Mouse (Mus musculus) mouse trophoblast stem cell (cell line): ENCODE measurements around the gene Parp1.
"Not testable (repeated sequence)": the region's sequence is repeated elsewhere in the genome, so short reads cannot be mapped to it uniquely, and the experiment has no call there.

Experiments
- in situ Hi-C, 2 experiments: fragments of 300-500 bp; cut with MseI, MboI; formaldehyde crosslinking; loops; 2 replicates in 1 of 2; 3 replicates in 1 of 2; pipeline ENCODE4 v1.15.1; 2025

The Parp1 gene

DNA sequence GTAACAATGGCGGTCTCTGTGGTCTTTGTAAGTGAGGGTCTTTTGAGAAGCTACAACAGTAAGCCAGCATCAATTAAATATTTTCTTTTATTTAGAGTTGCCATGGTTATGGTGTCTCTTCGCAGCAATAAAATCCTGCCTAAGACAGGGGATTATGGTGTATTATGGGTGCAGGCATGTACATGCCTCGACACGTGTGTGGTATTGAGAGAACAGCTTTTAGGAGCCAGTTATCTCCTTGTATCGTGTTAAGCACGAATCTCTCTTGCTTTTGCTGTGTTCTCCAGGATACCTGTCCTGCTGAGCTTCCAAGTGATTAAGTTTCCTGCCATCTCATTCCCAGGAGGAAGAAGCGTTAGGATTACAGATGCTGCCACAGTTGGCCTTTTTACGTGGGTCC lies 9.3 kb upstream of the Parp1 start:
- in situ Hi-C loops: no loop called here

DNA sequence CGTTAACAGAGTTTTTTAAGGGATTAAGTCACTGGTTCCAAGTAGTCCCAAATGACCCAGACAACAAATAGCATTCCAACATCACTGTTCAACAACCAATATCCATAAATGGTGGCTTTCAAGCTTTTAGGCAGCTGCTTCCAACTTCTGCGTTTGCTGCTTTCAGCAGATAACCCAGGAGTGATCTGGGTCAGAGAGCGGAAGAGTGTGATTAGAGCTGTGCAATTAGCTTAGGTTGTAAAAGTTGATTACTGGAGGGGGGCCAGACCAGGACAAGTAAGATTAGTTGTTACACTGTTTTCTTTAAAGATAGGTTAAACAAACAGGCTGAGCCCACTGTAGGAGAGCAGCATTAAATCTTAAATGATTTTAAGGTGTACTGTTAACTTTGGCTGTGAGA lies 7.5 kb upstream of the Parp1 start:
- in situ Hi-C loops: no loop called here

DNA sequence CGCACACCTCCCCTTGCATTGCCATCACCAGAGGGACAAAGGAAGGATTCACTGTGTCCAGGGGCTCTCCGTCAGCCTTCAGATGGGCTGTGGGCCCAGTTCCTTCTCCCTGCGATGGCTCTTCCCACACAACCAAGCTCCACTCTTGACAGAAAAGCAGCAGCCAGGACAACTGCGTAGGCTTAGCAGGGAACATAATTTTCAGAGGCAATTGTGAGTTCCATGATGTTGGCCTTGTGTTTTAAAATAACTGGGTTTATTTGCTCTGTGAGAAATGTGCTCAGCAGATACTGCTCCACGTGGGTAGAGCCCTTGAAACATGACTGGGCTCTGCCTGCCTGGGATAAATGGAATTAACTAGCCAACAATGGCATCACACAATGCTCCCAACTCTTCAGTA lies 3.8 kb upstream of the Parp1 start:
- in situ Hi-C loops: no loop called here

DNA sequence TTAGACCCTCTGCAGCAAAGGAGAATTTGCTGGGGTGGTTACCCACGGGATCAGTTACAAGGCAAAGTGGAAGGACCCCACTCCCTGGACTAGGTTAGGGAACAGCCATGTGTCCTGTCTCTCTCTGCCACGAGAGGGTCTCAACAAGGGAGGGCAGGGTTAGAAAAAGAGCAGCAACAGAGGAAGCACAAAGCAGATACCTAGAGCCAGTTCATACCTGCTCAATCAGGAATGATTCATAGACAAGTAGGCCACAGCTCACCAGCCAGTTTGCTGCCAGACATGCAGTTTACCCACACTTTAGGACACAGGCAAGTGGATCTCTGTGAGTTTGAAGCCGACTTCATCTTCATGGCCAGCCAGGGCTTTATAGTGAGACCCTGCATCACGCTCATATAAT lies 963 bp upstream of the Parp1 start:
- in situ Hi-C loops: no loop called here

DNA sequence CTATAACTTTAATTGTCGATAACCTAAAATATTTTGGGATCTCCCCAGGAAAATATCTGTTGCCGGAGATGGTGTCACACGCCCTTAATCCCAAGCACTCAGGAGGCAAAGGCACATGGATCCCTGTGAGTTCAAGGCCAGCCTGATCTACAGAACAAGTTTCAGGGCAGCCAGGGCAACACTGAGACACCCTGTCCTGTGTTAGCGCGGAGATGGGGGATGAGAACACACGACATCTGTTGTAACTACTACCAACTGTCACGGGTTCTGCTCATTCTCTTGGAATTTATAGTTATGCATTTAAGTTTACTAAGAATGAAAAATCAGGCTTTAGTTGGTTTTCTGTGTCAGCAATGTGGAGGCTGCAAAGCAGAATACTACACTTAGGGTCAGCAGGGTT lies 476 bp upstream of the Parp1 start:
- in situ Hi-C loops: no loop called here

DNA sequence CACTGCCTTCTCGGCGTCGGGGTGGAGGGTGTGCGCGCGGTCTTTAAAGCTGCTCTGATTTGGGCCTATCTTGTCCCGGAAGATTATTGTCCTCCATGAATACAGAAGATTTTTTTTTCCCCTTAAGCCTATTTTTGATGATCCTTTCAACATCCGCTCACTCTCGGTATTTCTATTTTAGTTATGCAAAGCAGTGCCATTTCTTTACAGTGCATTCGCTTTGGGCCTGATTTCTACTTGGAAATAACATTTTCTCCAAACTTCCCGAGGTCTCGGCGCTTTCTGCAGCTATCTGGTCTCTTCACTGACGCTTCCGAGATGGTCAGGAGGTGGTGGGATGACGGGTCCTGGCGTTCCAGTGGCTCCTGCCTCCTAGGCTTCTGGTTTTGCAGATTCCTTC lies 729 bp downstream of the Parp1 start:
- in situ Hi-C loops: no loop called here

DNA sequence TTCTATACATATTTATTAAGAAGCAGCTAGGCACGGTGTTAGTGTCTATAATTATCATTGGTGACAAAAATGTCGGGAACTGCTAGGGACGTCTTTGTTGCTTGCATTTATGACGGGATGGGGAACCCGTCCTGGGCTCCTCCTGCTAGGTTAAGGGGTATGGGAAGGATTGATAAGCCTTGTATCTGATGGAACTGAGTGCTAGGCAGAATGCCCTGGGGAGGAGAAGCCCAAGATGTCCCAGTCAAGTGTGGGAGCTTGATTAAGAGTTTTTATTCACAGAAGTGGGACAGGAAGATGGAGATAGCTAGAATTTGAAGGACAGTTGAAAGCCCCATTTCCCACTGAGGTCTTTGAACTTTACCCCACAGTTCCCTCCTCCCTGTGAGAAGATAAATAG lies 1.5 kb downstream of the Parp1 start:
- in situ Hi-C loops: no loop called here

DNA sequence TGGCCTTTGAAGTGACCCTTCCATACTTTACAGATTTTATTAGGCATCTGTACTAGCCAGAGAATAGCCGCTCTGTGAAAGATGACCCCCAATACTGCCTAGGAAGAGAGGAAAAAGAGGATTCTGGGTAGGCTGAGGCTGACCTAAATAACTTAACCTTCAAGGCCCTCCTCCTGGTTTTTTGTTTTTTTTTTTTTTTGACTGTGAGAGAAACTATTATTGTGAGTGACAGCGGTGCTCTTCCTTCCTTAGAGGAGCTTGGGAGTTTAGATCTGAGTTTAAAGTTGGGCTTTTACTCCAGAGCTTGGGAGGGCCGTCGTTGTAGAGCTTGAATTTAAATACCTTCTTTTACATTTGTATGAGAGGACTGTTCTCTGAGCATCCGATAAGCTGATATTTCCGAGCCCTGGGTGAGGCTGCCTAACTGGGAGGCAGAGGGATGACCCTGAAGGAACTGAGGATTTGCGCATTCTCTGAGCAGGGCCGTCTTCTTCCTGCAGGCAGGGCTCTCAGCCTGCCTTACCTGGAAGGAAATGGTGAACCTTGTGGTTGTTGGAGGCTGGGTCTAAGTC lies 2.4 kb downstream of the Parp1 start:
- in situ Hi-C loops: no loop called here

DNA sequence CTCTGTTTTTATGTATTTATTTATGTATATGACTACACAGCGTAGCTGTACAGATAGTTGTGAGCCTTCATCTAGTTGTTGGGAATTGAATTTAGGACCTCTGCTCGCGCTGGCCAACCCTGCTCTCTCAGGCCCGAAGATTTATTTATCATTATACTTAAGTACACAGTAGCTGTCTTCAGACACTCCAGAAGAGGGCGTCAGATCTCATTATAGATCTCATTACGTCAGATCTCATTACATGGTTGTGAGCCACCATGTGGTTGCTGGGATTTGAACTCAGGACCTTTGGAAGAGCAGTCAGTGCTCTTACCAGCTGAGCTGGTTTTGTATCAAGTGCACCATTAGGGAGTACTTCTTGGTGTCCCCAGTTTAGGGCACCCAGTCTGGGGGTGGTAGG lies 3.0 kb downstream of the Parp1 start:
- in situ Hi-C loops: not testable (repeated sequence)

DNA sequence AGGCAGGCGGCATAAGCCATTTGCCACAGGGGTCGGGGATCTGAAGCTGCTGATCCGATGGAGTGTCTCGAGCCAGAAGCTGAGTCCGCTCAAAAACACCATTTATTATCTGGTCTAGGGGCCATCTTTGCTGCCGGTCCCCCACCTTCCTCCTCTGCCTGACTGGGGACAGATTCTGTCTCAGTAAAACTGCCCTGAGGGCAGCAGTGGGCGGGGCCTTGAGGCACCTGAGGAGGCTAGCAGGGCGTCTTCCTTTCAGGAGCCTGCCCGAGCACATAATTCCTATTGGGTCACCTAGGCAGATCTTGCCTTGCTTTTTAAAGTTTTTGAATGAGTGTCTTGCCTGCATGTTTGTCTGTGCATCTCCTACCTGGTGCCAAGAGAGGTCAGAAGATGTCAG lies 3.4 kb downstream of the Parp1 start:
- in situ Hi-C loops: no loop called here

DNA sequence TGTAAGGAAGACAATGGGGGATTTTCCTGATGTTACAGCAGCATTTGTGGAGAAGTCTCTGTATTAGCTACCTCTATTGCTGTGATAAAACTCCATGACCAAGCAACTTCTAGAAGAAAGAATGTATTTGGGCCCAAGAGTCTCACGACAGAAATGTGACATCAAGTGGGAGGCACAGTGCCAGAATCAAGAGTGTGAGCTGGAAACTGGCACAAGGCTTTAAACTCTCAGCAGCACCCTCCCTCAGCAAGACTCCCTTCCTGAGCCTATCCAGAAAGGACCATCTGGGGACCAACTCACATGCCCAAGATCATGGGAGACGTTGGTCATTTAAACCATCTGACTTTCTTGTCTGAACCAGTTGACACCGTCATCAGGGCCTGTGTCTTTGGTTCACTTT lies 7.8 kb downstream of the Parp1 start:
- in situ Hi-C loops: no loop called here

DNA sequence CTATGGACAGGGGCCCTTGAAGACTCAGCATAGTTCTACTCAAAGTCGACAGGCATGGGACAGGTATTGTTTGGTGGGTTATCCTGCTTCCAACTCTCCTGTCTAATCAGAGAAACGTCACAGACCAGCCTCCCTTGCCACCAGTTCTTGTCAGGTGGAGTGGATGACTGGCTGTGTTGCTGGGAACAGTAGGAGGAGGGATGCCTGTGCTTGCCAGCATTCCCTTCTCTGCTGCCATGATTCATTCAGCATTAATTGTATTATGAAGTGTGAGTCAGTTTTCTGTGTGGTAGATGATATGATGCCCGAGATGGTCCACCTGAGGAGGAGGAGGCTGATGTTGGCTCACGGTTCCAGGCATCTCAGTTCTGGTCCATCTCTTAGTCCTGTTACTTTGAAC lies 9.1 kb downstream of the Parp1 start:
- in situ Hi-C loops: no loop called here

DNA sequence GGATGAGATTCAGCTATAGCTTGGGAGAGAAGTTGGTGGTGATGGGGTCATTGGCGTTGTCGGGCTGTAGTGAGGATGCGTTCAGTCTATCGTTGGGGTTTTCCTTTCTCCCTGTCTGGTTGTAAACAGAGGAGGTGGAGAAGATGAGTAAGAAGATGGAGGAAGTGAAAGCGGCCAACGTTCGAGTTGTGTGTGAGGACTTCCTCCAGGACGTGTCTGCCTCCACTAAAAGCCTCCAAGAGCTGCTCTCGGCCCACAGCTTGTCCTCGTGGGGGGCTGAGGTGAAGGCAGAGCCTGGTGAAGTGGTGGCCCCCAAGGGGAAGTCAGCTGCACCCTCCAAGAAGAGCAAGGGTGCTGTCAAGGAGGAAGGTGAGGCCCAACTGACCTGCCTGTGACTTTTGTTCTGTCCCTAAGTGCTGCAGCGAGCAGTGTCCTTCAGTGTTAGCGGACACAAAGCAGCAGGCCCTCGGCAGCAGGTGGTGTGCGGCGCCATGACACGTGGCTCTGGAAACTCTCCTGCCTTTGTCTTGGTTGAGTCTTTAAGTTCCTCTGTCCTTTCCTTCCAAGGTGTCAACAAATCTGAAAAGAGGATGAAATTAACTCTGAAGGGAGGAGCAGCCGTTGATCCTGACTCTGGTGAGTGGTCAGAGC lies 19.2 kb downstream of the Parp1 start:
- in situ Hi-C loops: no loop called here

DNA sequence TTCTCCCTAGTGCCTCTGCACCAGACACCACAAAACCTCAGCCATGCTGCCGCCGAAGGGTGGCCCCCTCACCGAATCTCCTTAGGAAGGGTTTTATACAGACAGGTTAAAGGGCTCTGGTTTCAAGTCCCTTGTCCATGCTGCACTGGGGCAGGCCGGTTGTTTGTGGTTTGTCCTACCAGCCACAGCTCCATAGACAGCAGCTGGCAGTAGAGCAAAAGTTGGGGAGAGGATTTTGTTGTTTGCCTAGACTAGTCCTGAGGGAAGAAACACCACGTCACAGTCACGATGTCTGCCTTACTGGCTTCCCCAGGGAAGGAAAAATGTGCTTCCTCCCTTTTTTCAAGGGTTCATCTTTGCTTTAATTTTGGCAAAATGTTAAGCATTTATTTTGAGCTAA lies 31.9 kb downstream of the Parp1 start:
- in situ Hi-C loops: no loop called here

DNA sequence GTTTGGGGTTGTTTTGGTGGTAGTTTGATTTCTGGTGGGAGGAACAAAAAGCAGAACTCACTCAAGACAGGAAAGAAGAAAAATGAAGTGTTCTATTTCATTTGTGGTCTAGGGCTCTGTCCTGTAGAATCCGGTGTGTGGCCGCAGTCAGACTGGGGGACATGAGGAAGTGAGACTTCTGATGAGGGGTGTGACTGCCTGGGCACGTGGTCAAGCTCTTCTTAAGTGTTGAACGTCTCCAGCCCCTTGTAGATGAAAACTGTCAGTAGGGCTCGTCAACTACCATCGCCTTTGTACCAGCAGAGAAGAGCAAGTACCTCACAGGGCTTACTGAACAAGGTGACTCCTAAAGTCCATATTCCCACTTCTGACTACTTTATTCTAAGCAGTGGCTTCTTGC lies 33.1 kb downstream of the Parp1 start:
- in situ Hi-C loops: no loop called here

DNA sequence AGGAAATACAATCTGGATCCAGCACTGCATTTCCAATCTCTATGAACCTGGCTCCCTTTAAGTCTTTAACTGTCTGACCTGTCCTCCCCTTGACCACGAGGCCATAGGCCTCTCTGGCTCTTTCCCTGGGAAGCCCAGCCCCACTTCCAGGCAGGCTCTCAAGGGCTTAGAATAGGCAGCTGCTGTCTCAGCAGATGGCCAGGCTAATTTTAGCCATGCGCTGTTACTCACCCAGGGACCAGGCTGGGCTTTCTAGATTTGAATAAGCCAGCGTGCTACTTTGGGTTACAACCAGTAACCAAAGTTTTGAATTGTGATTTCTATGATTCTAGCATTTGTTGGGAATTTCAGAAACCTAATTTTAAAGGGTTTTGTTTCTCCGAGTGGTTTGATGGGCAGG lies 35.9 kb downstream of the Parp1 start:
- in situ Hi-C loops: no loop called here

DNA sequence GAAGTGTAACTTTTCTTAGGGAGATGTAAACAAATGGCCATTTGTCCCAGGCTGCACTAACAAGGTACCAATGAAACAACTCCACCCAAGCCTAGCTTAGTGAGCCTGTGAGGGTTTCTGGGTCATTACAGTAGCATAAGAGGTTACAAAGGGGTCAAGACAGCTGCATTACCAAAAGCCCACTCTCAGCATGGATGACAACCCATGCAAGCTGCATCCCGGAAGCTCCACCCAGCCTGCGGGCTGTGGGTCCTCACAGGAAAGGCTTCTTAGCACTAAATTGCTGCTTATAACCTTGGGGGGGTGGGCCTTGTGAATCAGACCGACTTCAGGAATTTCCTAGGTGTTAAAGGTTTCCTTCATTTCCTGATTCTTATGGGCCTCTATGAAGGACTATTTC lies 37.4 kb downstream of the Parp1 start:
- in situ Hi-C loops: no loop called here

DNA sequence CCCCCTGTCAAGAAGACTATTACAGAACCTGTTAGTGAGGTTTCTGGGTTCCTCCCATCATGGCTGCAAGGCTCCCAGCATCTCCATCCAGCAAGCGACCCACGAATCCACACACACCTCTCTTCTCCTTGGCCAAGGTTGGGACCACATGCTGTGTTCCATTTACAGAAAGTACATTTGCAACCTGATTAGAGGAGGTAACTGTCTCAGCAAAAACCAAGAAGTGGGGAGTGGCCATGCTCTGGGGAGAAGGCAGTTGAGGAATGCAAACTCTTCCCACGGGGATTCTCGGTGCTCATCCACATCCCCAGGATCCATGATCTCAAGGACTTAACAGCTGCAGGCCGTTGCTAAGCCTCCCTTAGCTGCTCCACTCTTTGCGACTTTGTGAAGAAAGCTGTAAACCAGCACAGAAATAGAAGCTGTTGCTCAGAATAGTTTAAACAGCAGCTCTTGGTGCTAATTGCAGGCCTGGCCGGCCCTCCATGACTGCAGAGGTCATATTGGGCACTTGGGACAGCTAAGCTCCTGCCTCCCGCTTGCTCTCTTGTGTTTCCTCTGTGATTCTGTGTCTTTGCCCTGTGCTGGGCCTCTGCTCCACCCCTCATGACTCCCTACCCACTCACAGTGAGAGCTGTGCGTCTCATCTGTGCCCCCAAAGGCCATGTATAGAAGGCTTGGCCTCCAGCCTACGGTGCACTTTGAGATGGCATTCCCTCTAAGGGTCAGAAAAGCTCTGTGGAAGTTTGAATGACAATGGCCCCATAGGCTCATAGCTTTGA lies 38.3 kb downstream of the Parp1 start:
- in situ Hi-C loops: no loop called here

DNA sequence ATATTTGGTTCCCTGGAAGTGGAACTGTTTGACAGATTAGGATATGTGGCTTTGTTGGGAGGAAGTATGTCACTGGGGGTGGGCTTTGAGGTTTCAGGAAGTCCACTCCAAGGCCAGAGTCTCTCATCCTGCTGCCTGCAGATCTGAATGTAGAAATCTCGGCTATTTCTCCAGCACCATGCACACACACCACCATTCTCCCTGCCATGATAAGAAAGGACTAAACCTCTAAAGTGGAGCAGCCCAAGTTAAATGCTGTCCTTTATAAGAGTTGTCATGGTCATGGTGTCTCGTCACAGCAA lies 38.8 kb downstream of the Parp1 start:
- in situ Hi-C loops: no loop called here

DNA sequence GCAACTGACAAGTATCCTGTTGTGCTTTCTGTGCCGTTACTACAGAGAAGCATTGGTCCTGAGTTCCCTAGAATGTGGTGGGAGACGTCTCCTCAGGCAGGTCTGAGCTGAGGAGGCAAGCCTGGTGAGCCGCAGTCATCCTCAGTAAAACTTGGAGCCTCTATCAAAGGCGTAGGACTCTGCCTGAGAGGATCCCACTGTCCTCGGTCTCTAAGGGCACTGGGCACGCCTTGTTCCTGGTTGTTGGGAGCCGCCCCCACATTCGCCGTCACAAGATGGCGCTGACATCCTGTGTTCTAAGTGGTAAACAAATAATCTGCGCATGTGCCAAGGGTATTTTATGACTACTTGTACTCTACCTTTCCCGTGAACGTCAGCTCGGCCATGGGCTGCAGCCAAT lies 43.1 kb downstream of the Parp1 start:
- in situ Hi-C loops: not testable (repeated sequence)

DNA sequence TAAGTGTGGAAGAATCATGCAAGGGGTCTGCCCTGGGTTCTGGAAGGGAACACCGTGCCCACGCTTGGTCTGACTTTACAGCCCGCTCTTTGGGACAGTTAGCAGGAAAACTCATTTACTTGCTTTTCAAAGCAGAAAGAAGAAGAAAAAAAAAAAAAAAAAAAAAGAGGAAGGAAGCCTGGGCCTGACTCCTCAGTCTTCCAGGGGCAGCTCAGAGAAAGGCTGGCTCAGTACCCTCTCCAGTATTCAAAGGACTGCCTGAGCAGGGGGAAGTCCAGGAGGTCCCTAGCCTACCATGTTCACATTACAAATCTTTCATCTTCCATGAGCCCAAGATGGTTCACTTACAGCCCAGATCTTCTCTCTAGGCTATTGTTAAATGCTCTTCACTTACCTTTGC lies 48.0 kb downstream of the Parp1 start:
- in situ Hi-C loops: no loop called here

DNA sequence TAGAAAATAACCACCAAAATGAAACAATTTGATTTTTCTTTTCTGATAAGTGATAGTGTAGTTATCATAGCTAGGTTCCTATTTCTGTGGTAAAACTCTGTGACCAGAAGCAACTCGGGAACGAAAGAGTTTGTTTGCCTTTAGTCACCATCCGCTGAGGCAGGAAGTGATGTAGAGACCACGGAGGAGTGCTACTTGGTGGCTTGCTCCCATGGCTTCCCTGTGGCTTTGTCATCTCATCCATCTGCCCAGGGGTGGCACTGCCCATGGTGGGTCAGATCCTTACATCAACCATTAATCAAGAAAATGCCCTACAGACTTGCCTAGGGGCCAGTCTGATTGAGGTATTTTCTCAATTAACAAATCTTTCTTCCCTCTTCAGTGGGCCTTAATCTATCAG lies 53.7 kb downstream of the Parp1 start:
- in situ Hi-C loops: no loop called here

DNA sequence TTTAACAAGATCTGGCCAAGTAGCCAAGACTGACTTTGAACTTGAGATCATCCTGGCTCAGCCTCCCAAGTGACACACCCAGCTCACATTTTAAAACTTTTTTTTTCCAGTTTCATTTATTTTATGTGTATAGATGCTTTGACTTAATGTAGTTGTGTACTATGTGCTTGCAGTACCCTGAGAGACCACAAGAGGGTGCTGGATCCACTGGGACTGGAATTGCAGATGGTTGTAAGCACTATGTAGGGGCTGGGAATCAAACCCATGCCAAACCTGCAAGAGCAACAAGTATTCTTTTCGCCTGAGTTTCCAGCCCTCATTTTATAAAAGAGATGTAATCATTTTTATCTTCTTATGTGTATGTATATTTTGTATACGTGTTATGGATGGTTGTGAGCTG lies 55.2 kb downstream of the Parp1 start:
- in situ Hi-C loops: no loop called here

DNA sequence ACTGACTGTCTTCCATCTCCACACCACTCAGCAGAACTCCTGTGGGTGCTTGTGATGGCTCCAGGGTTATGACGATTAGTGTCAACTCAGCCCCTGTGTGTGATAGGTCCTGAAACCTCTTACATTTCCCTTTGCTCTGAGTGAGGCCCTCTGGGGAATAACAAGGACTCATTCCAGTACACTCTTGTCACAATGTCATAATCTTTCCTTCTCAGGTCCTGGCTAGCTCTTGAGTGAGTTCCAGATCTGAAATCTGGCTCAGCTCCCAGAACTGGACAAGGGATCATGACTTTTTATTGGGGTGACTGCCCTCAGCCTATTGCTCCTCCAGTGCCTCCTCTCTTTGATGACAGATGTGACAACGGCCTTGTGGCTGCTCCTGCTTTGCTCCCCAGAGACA lies 57.4 kb downstream of the Parp1 start:
- in situ Hi-C loops: no loop called here
